Mouse (Mus musculus) heart, postnatal 14 days (tissue): Measurements from ENCODE around the gene C1qtnf6. TPM values are rescaled to one million over a fixed set of nuclear protein-coding genes. Genes with fewer than 3 reads are reported as not detected.
A peak's percentile ranks its signal among the peaks of the same experiment; 100 is the strongest.

Experiments
- DNase-seq, 2 experiments: peaks; one replicate each; pipeline ENCODE4 v3.0.0; 2021 to 2022
- intact Hi-C: fragments of 180-260 bp; cut with DNase I; formaldehyde crosslinking; loops from one replicate; pipeline ENCODE4 v1.15.1; 2025
- total RNA-seq, 2 experiments: library from RNA; stranded (reverse); gene quantifications; 2 replicates each; pipeline ENCODE4 v1.2.3; 2021

The C1qtnf6 gene
- total RNA-seq, 2 experiments from 2014 or later, result 83.9 to 98.0 TPM

GRCm38 (mm10) chr15:78521892-78522291, 9.3 kb downstream of the C1qtnf6 start:
- intact Hi-C loops, result no loop called here
- no peak for DNase-seq

GRCm38 (mm10) chr15:78521331-78521730, 9.9 kb downstream of the C1qtnf6 start:
- intact Hi-C loops, result no loop called here
- DNase-seq, result peak; percentile 25 to 29

- DNase-seq, result peak; percentile 58 to 70
- intact Hi-C loops, result no loop called here
Observed at GRCm38 (mm10) chr15:78520112-78520715, 11.0 kb downstream of the C1qtnf6 start.

- intact Hi-C loops, result no loop called here
- no peak for DNase-seq
Observed at GRCm38 (mm10) chr15:78518221-78518620, 13.0 kb downstream of the C1qtnf6 start.

- no peak for DNase-seq
- intact Hi-C loops, result no loop called here
Observed at GRCm38 (mm10) chr15:78515759-78516158, 15.5 kb downstream of the C1qtnf6 start.

- intact Hi-C loops, result loop anchor here (1.0 kb wide), 2 partner anchors 18 to 68 kb away; no protein-coding TSS in a partner anchor
Observed at GRCm38 (mm10) chr15:78514393-78515146, 16.6 kb downstream of the C1qtnf6 start.

GRCm38 (mm10) chr15:78513019-78513418, 18.2 kb downstream of the C1qtnf6 start:
- intact Hi-C loops, result no loop called here
- DNase-seq, result no peak

More at GRCm38 (mm10) chr15:78514393-78515146, 16.6 kb downstream of the C1qtnf6 start:
- peak; percentile 80 to 86 for DNase-seq

- no peak for DNase-seq
- intact Hi-C loops, result loop anchor here (1.0 kb wide), 1 partner anchor 64 kb away; no protein-coding TSS in a partner anchor
Observed at GRCm38 (mm10) chr15:78511951-78512350, 19.3 kb downstream of the C1qtnf6 start.

GRCm38 (mm10) chr15:78510736-78511135, 20.5 kb downstream of the C1qtnf6 start:
- no peak for DNase-seq
- intact Hi-C loops, result no loop called here

GRCm38 (mm10) chr15:78510121-78510576, 21.1 kb downstream of the C1qtnf6 start:
- intact Hi-C loops, result no loop called here
- peak in 1 of 2 experiments; percentile 30 for DNase-seq

- no peak for DNase-seq
- intact Hi-C loops, result no loop called here
Observed at GRCm38 (mm10) chr15:78509297-78509899, 21.8 kb downstream of the C1qtnf6 start.

- no peak for DNase-seq
Observed at GRCm38 (mm10) chr15:78508443-78508842, 22.8 kb downstream of the C1qtnf6 start.

GRCm38 (mm10) chr15:78505541-78505940, 25.7 kb downstream of the C1qtnf6 start:
- no peak for DNase-seq
- intact Hi-C loops, result no loop called here

More at GRCm38 (mm10) chr15:78508443-78508842, 22.8 kb downstream of the C1qtnf6 start:
- intact Hi-C loops, result no loop called here

GRCm38 (mm10) chr15:78504816-78505215, 26.4 kb downstream of the C1qtnf6 start:
- intact Hi-C loops, result no loop called here
- DNase-seq, result no peak

- intact Hi-C loops, result no loop called here
- no peak for DNase-seq
Observed at GRCm38 (mm10) chr15:78504013-78504412, 27.2 kb downstream of the C1qtnf6 start.

- no peak for DNase-seq
- intact Hi-C loops, result no loop called here
Observed at GRCm38 (mm10) chr15:78502437-78503132, 28.6 kb downstream of the C1qtnf6 start.

- intact Hi-C loops, result no loop called here
- no peak for DNase-seq
Observed at GRCm38 (mm10) chr15:78494968-78495406, 36.2 kb downstream of the C1qtnf6 start, which contains the start of gene Il2rb. TSS of gene Il2rb (minus strand) at chr15:78495271.

GRCm38 (mm10) chr15:78493401-78494010, 37.7 kb downstream of the C1qtnf6 start:
- no peak for DNase-seq
- intact Hi-C loops, result no loop called here

- DNase-seq, result no peak
- intact Hi-C loops, result no loop called here
Observed at GRCm38 (mm10) chr15:78491301-78491700, 39.9 kb downstream of the C1qtnf6 start.

- intact Hi-C loops, result no loop called here
Observed at GRCm38 (mm10) chr15:78489906-78490305, 41.3 kb downstream of the C1qtnf6 start.

More at GRCm38 (mm10) chr15:78489906-78490305, 41.3 kb downstream of the C1qtnf6 start:
- DNase-seq, result no peak
